Mouse (Mus musculus) kidney, adult 2 months (tissue): ENCODE measurements around the gene Trmo. TPM values are rescaled to one million over a fixed set of nuclear protein-coding genes. Genes with fewer than 3 reads are reported as not detected.

ENCODE experiments used
- DNase-seq: peaks from one replicate; pipeline ENCODE4 v3.0.0; 2021
- H3K27ac ChIP-seq: fragments of 200-500 bp; 2 replicates; pipeline ENCODE4 v1.5.1; 2012; ENCODE audit warnings: low read depth, low read length, control low read depth, inconsistent platforms; ENCODE audit not compliant: insufficient read depth
- H3K27me3 ChIP-seq: fragments of 200-500 bp; replicated peaks from 2 replicates; pipeline ENCODE4 v1.6.1; 2012; ENCODE audit warnings: mild to moderate bottlenecking, moderate library complexity, low read length, inconsistent platforms; ENCODE audit not compliant: control insufficient read depth, insufficient read depth
- H3K36me3 ChIP-seq: fragments of 200-500 bp; 2 replicates; pipeline ENCODE4 v1.6.1; 2012; ENCODE audit warnings: mild to moderate bottlenecking, moderate library complexity, low read length, inconsistent platforms; ENCODE audit not compliant: control insufficient read depth, insufficient read depth
- H3K4me1 ChIP-seq: fragments of 200-500 bp; 2 replicates; pipeline ENCODE4 v1.6.1; 2011; ENCODE audit warnings: low read length; ENCODE audit not compliant: control insufficient read depth, insufficient read depth
- H3K4me3 ChIP-seq: fragments of 200-500 bp; 2 replicates; pipeline ENCODE4 v1.5.1; 2011; ENCODE audit warnings: mild to moderate bottlenecking, low read depth, low read length, control low read depth; ENCODE audit not compliant: insufficient read depth
- CTCF ChIP-seq: fragments of 200-500 bp; conservative IDR thresholded peaks from 2 replicates; pipeline ENCODE4 v1.5.1; 2011; ENCODE audit warnings: low read depth, mild to moderate bottlenecking, control low read depth, low read length, moderate library complexity, mixed read lengths; ENCODE audit not compliant: insufficient read depth, insufficient read length
- POLR2A ChIP-seq: fragments of 200-500 bp; IDR thresholded peaks from one replicate; pipeline ENCODE4 v1.6.1; 2011; ENCODE audit warnings: low read depth, low read length, control low read depth
- WGBS: fragments of 180-500 bp; shearing (Covaris S2); methylation state at CpG from one replicate; pipeline ENCODE4 v1.1.7; 2018; 5-methylcytosine and 5-hydroxymethylcytosine counted together
- polyA plus RNA-seq: library from polyadenylated mRNA; depleted of rRNA; stranded (reverse); fragments of >200 nt; gene quantifications from 2 replicates; pipeline ENCODE4 v1.2.3, GENCODE M21; 2012

Gene Trmo
- polyA plus RNA-seq, 1 experiment = 7.0 TPM

DNA sequence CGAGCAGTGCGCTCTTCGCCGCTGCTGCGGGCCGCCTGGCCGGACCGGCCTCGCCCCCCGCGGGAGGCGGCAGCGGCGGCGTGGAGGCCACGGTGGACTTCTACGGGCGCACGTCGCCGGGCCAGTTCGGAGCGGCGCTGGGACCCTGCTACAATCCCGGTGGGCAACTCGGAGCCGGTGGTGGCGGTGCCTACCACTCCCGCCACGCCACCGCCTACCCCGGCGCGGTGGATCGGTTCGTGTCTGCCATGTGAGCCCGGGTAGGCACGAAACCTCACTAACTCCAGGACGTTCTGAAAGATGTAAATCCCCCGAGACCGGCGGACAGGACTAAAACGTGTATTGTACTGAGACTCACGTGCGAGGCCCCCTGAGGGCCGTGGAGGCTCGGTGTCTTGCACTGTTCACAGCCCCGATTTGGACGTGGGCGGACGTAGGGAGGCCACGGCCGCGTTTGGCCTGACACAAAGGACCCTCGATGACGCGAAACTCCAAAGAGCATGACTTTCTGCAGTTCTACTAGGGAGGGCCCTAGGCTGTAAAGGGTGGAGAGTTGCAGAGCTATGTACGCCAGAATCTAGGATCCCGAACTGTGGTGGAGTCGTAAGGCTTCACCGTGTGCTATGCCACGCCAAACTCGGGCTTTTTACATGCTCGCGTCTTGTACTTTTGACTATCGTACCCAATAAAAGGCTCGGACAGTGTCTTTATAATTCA, 44.0 kb downstream of the Trmo start:
- DNase-seq = no peak
- H3K27me3 ChIP-seq = peaks cover 25% of the 10 kb centered on the region
- H3K27ac ChIP-seq = no peak overlapping the region
- H3K4me3 ChIP-seq = no peak overlapping the region
- no peak for TF ChIP-seq POLR2A
- TF ChIP-seq CTCF = no peak
- no peaks in the 10 kb centered on the region for H3K4me1 ChIP-seq
- H3K36me3 ChIP-seq = no peaks in the 10 kb centered on the region
- WGBS = 6% methylated on average over 67 of the region's 67 CpGs

DNA sequence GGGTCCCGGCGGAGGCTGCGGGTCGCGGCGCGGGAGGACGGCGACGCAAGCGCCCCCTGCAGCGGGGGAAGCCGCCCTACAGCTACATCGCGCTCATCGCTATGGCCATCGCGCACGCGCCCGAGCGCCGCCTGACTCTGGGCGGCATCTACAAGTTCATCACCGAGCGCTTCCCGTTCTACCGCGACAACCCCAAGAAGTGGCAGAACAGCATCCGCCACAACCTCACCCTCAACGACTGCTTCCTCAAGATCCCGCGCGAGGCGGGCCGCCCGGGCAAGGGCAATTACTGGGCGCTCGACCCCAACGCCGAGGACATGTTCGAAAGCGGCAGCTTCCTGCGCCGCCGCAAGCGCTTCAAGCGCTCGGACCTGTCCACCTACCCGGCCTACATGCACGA, 44.9 kb downstream of the Trmo start:
- Histone ChIP-seq H3K36me3 (no peaks in the 10 kb centered on the region), H3K4me1 (no peaks in the 10 kb centered on the region), H3K4me3 (peak overlapping the region; percentile 33), H3K27me3 (peaks cover 26% of the 10 kb centered on the region), H3K27ac (no peak overlapping the region)
- TF ChIP-seq POLR2A (no peak), CTCF (no peak)
- under 1% methylated on average over 51 of the region's 51 CpGs for WGBS
- DNase-seq = peak; percentile 8

DNA sequence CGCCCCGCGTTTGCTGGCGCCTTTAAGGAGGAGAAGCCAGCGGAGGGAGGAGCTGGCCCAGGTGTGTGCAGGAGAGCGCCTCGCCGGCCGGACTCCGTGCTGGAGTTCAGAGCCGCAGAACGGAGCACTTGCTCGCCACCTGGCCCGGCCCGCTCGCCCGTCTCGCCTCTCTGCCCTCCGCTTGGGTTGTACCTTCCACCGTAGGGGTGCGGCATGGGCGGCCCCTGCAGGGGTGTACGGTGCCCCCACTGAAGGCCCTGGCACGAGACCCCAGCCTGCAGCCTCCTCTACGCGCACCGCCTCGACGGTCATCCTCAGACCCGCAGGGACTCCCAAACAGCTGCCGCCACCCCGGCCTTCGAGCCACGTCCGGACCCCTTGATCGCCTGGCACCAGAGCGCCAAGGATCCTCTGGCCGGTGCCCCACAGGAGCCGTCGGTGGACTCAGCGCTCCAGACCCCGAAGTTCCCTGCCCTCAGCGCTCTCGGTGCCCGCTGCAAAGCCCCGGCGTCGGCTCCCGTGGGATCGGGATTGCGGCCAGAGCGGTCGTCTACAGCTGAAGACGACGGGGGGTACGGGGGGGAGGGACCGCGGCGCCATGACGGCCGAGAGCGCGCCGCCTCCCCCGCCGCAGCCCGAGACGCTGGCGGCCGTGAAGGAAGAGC, 45.5 kb downstream of the Trmo start, which contains the start of gene Foxe1:
TSS of gene Foxe1 (plus strand) at position 14 of the 665 bp plus-strand sequence.
- H3K36me3 ChIP-seq = no peaks in the 10 kb centered on the region
- no peak for DNase-seq
- WGBS = 2% methylated on average over 68 of the region's 70 CpGs
- peak within 1 kb of the TSS; percentile 33 for H3K4me3 ChIP-seq
- no peaks in the 10 kb centered on the region for H3K4me1 ChIP-seq
- H3K27ac ChIP-seq = no peak within 1 kb of the TSS
- peaks cover 24% of the 10 kb centered on the region for H3K27me3 ChIP-seq
- no peak for TF ChIP-seq POLR2A
- no peak for TF ChIP-seq CTCF

DNA sequence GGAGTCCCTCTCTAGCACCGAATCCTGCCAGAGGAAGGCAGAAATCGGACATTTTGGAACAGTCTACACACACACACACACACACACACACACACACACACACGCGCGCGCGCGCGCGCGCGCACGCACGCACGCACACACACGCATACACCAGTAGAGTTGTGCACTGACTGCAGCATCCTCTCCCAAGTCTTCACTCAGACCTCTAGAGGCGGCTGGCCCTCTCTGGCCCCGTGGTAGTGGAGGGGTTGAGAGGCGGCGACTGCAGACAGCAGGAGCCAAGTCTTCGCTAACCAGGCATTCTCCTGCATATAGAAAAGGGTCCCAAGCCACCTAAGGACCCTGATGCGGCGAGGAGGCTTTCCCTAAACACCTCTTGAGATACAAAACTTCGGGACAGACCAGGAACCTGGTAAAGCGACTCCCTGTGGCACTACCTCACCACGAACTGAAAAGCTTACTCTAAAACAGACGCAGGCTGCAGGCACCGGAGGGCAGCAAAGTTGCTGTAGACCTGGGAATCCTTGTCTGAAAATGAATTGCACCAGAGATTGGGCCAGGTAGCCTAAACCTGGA, 46.4 kb downstream of the Trmo start:
- Histone ChIP-seq H3K4me1 (no peaks in the 10 kb centered on the region), H3K27ac (no peak overlapping the region), H3K27me3 (peaks cover 25% of the 10 kb centered on the region), H3K4me3 (no peak overlapping the region), H3K36me3 (no peaks in the 10 kb centered on the region)
- 4% methylated on average over 25 of the region's 28 CpGs for WGBS
- TF ChIP-seq POLR2A (no peak), CTCF (no peak)
- DNase-seq = no peak

DNA sequence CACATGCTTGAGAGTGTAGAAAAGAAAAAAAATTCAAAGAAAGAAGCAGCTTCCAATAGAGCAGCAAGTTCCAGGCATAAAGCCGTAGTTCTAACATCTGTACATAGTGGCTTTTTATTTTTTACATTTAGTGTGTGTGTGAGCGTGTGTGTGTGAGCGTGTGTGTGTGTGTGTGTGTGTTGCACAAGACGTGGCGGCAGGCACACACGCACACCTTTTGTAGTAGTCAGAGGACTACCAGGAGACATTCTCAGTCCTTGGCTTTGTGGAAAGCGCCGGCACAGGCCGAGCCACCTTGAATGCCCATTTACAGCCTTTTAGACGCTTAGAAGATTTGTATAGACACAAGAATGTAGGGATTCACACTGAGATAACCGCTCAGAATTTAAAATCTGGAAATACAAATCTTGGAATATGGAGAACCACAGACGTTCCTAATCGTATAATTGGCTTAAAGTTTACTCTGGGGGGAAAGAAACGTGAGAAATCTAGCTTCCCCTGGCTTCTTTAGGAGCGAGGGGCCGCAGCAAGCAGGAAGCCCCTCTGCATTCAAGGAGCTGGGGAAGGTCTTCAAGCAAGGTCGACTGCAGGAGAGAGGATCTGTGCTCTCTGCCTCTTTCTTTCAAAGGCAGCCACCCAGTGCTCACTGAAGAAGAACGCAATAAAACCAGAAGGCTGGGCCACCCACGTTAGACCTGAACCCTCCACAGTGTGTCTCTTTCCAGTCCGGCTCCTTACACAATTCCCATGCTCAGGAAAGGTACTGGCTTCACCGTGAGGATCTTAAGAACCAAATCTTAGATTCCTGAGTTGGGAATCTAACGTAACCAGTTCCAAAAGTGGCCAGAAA, 47.2 kb downstream of the Trmo start:
- no peak for TF ChIP-seq CTCF
- TF ChIP-seq POLR2A = no peak
- DNase-seq = no peak
- H3K4me1 ChIP-seq = no peaks in the 10 kb centered on the region
- H3K36me3 ChIP-seq = no peaks in the 10 kb centered on the region
- peaks cover 22% of the 10 kb centered on the region for H3K27me3 ChIP-seq
- H3K4me3 ChIP-seq = no peak overlapping the region
- 16% methylated on average over 22 of the region's 22 CpGs for WGBS
- H3K27ac ChIP-seq = no peak overlapping the region

DNA sequence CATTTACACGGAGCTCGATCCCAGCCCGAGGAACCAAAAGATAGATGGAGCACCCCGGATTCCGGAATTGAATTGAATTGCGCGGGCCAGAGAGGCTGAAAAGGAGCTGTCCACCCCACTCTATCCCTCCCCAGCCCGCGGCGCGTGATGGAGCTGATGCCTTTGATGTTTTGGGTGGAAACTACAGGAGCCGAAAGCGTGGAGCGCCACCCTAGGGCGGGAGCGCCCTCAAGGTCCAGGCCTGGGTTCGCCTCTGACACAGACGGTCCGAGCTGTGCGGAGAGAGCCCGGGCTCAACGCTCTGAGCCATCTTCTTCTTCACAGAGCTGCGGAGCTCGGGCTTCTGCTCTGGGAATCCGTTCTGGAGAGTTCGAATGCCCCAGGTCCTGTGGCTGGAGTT, 49.7 kb downstream of the Trmo start:
- Histone ChIP-seq H3K27ac (no peak overlapping the region), H3K27me3 (peaks cover 17% of the 10 kb centered on the region), H3K4me1 (no peaks in the 10 kb centered on the region), H3K4me3 (no peak overlapping the region), H3K36me3 (no peaks in the 10 kb centered on the region)
- no peak for DNase-seq
- 3% methylated on average over 26 of the region's 26 CpGs for WGBS
- TF ChIP-seq CTCF = no peak

DNA sequence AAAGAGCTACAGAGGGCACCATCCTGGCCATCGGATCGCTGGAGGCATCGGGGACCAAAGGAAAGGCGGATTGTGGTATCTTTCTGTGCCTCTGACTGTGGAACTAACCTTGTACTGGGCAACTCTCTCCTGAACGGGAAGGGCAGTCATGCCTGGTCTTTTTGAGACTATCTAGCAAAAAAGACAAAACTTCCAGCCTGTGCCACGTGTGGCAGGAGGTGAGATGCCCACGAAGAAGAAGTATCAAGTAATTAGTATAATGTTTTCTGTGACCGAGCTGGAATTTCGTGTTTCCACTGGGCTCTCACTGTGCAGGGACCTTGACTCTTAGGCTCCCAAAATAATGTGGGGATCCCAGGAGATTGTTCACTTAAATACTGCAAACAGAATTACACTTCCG, 50.2 kb downstream of the Trmo start:
- Histone ChIP-seq H3K36me3 (no peaks in the 10 kb centered on the region), H3K27ac (no peak overlapping the region), H3K4me3 (no peak overlapping the region), H3K27me3 (peaks cover 12% of the 10 kb centered on the region), H3K4me1 (no peaks in the 10 kb centered on the region)
- WGBS = 12% methylated on average over 10 of the region's 10 CpGs
- DNase-seq = no peak
- TF ChIP-seq CTCF (no peak), POLR2A (no peak)
